Mouse (Mus musculus) effector memory CD4-positive, alpha-beta T cell, adult 5 months (primary cell): Measurements from ENCODE around the gene A1bg. TPM values are rescaled to one million over a fixed set of nuclear protein-coding genes. Genes with fewer than 3 reads are reported as not detected.

ENCODE experiments used
- polyA plus RNA-seq: library from polyadenylated mRNA; unstranded; fragments of 100-300 nt; shearing (Covaris generic); gene quantifications from one replicate; pipeline ENCODE4 v1.2.1, GENCODE M21; 2017

The A1bg gene
- polyA plus RNA-seq = not detected

GRCm38 (mm10) chr15:60922912-60923311 lies at the start of gene A1bg:
Gene A1bg (minus strand): TSS chr15:60923012.

GRCm38 (mm10) chr15:60853231-60853999 lies 69.4 kb downstream of the A1bg start, which contains the start of gene Fam84b:
Gene Fam84b (minus strand): TSS chr15:60853778.

Other genes with a start within 250 kb of the A1bg start
- 12.0 TPM for gene Fam84b, start 69.2 kb downstream of the A1bg start, polyA plus RNA-seq